Comparison of ENCODE assay signal across 16 mouse cellular contexts in genomic region chr1:118922189-118922588, GRCm38 (mm10).
"Had no signal": no experiment of that assay in that cellular context is flagged by ENCODE, and none has a peak within 500 bp of the region (broad histone marks: within the 10 kb centered on the region; RNA-seq: fewer than 3 reads in every experiment).

No protein-coding gene starts in this region.

- H3K9ac ChIP-seq: limb, embryonic 12.5 days; liver, embryonic 13.5 days; liver, postnatal 0 days; lung, embryonic 15.5 days; midbrain, embryonic 15.5 days; neural tube, embryonic 12.5 days had no signal

- H3K27me3 ChIP-seq: limb, embryonic 12.5 days; liver, embryonic 13.5 days; megakaryocyte, embryonic 14.5 days; midbrain, embryonic 15.5 days; neural tube, embryonic 12.5 days had no signal

- H3K4me3 ChIP-seq: layer of hippocampus, adult 2 months; limb, embryonic 12.5 days; liver, embryonic 13.5 days; lung, embryonic 15.5 days; megakaryocyte, embryonic 14.5 days; midbrain, embryonic 15.5 days; neural tube, embryonic 12.5 days had no signal

- H3K4me1 ChIP-seq: liver, embryonic 13.5 days; megakaryocyte, embryonic 14.5 days had no signal

- H3K9me3 ChIP-seq: liver, embryonic 13.5 days; lung, embryonic 15.5 days; midbrain, embryonic 15.5 days; neural tube, embryonic 12.5 days had no signal

- H3K36me3 ChIP-seq: liver, embryonic 13.5 days; lung, embryonic 15.5 days; midbrain, embryonic 15.5 days; neural tube, embryonic 12.5 days had no signal

- H3K4me2 ChIP-seq: limb, embryonic 12.5 days; liver, embryonic 13.5 days; lung, embryonic 15.5 days; midbrain, embryonic 11.5 days; midbrain, embryonic 15.5 days; neural tube, embryonic 12.5 days had no signal

- ATAC-seq: liver, postnatal 0 days; midbrain, embryonic 15.5 days had no signal

- DNase-seq: liver; liver, embryonic 13.5 days; liver, postnatal 0 days; lung, postnatal 14 days; right cerebral cortex, postnatal 4 days; spleen, adult 18-20 months; thymus, adult 18-20 months; thymus, postnatal 14 days had no signal

- H3K27ac ChIP-seq: layer of hippocampus, adult 2 months; limb, embryonic 12.5 days; liver, embryonic 13.5 days; lung, embryonic 15.5 days; macrophage; midbrain, embryonic 15.5 days; neural tube, embryonic 12.5 days had no signal
